Mouse (Mus musculus) liver, embryonic 11.5 days (tissue): Measurements from ENCODE around the gene Bnipl. TPM values are rescaled to one million over a fixed set of nuclear protein-coding genes. Genes with fewer than 3 reads are reported as not detected.
A peak's percentile ranks its signal among the peaks of the same experiment; 100 is the strongest.

Experiments
- ATAC-seq: fragments of 200-750 bp; cut with Nextera tagmentation; replicated peaks from 2 replicates; pipeline ENCODE4 v1.8.0; 2017; ENCODE audit warnings: moderate number of reproducible peaks, mild to moderate bottlenecking, moderate TSS enrichment, moderate library complexity; ENCODE audit not compliant: low FRiP score
- DNase-seq: peaks from one replicate; pipeline ENCODE4 v3.0.0-alpha.2; 2017; ENCODE audit warnings: low spot score
- H3K27ac ChIP-seq: fragments of 300-500 bp; sonication (generic); 2 replicates; pipeline ENCODE4 v1.5.1; 2014; ENCODE audit warnings: mild to moderate bottlenecking, low read depth, low read length, control low read depth
- H3K27me3 ChIP-seq: fragments of 300-500 bp; sonication (generic); replicated peaks from 2 replicates; pipeline ENCODE4 v1.6.1; 2014; ENCODE audit warnings: low read length, mixed read lengths; ENCODE audit not compliant: control insufficient read depth, insufficient read depth
- H3K36me3 ChIP-seq: fragments of 300-500 bp; sonication (generic); 2 replicates; pipeline ENCODE4 v1.6.1; 2014; ENCODE audit warnings: mild to moderate bottlenecking, low read length, moderate library complexity, mixed read lengths; ENCODE audit not compliant: control insufficient read depth, insufficient read depth
- H3K4me1 ChIP-seq: fragments of 300-500 bp; sonication (generic); replicated peaks from 2 replicates; pipeline ENCODE4 v1.6.1; 2014; ENCODE audit warnings: low read length, mixed read lengths; ENCODE audit not compliant: control insufficient read depth, insufficient read depth
- H3K4me2 ChIP-seq: fragments of 300-500 bp; sonication (generic); 2 replicates; pipeline ENCODE4 v1.6.1; 2014; ENCODE audit warnings: mild to moderate bottlenecking, control low read depth, moderate library complexity
- H3K4me3 ChIP-seq: fragments of 300-500 bp; sonication (generic); 2 replicates; pipeline ENCODE4 v1.5.1; 2014; ENCODE audit warnings: low read depth, low read length, control low read depth
- H3K9ac ChIP-seq: fragments of 300-500 bp; sonication (generic); 2 replicates; pipeline ENCODE4 v1.6.1; 2014; ENCODE audit warnings: low read depth, low read length, control low read depth
- H3K9me3 ChIP-seq: fragments of 300-500 bp; sonication (generic); 2 replicates; pipeline ENCODE4 v1.6.1; 2016; ENCODE audit warnings: low read length, inconsistent platforms, mixed read lengths; ENCODE audit not compliant: control insufficient read depth
- WGBS: fragments of 180-500 bp; shearing (Covaris S2); extraction: QIAGEN DNeasy Blood & Tissue Kit; methylation state at CpG from one replicate; pipeline ENCODE4 v1.1.7; 2014; 5-methylcytosine and 5-hydroxymethylcytosine counted together
- polyA plus RNA-seq: library from polyadenylated mRNA; unstranded; fragments of >200 nt; fragmentation: Nextera tagmentation; extraction: Ambion mirVana; gene quantifications from 2 replicates; pipeline ENCODE4 v1.2.1, GENCODE M21; 2014

Bnipl gene
- polyA plus RNA-seq, 1 experiment from 2014 or later = 0.08 TPM

DNA sequence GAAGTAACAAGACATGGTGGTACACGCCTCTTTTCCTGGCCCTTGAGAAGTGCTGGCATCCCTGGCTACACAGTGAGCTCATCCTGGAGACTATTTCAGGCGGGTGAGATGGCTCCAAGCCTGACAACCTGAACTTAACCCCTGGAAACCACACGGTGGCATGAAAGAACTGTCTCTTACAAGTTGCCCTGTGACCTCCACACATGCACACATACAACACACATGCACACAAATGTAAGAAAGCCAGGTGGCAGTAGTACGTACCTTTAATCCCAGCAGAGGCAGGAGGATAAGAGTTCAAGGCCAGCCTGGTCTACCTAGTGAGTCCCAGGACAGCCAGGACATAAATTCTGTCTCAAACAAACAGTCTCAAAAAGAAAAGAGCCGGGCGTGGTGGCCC is 12.0 kb downstream of the Bnipl start:
- Histone ChIP-seq H3K36me3 (peaks cover 32% of the 10 kb centered on the region), H3K9me3 (no peaks in the 10 kb centered on the region), H3K4me3 (no peak overlapping the region), H3K9ac (no peak overlapping the region), H3K4me2 (no peak overlapping the region), H3K4me1 (0 out of 2 replicates have a peak, but pooled peaks cover 7% of the 10 kb centered on the region), H3K27me3 (no peaks in the 10 kb centered on the region), H3K27ac (no peak overlapping the region)
- 82% methylated on average over 6 of the region's 6 CpGs for WGBS
- DNase-seq (no peak), ATAC-seq (no peak)

DNA sequence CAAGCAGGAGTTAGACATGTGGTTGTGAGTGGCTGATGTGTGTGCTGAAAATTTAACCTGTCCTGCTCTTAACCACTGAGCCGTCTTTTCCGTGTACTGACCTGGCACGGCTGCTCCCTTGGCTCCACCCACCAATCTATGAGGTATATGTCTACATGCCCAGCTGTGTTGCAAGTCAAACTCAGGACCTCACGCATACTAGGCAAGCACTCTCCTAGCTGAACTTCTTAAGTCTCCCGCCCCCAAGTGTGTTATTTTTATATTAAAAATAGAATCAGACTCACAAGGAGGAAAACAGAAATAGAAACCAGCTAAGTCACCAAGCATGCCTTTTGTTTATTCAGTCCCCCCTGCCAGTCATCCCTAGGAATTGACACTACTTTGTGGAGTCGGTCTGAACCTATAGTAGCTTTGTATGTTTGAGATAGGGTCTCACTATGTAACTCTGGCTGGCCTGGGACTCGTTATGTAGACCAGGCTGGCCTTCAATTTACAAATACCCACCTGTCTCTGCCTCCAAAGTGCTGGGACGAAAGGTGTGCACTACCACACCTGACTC is 13.4 kb downstream of the Bnipl start:
- whole genome bisulfite sequencing = 86% methylated on average over 8 of the region's 8 CpGs
- peaks cover 46% of the 10 kb centered on the region for H3K36me3 ChIP-seq
- H3K9ac ChIP-seq = no peak overlapping the region

GRCm38 (mm10) chr3:95235386-95236301 is 15.3 kb downstream of the Bnipl start:
- no peak overlapping the region for H3K4me3 ChIP-seq
- no peak overlapping the region for H3K27ac ChIP-seq
- peaks cover 55% of the 10 kb centered on the region for H3K36me3 ChIP-seq
- peaks cover 26% of the 10 kb centered on the region for H3K4me1 ChIP-seq
- no peaks in the 10 kb centered on the region for H3K9me3 ChIP-seq
- ATAC-seq (no peak), DNase-seq (no peak)
- no peak overlapping the region for H3K9ac ChIP-seq
- no peaks in the 10 kb centered on the region for H3K27me3 ChIP-seq
- no peak overlapping the region for H3K4me2 ChIP-seq
- WGBS = 89% methylated on average over 23 of the region's 23 CpGs

More for the DNA sequence above, 13.4 kb downstream of the Bnipl start:
- no peak overlapping the region for H3K4me3 ChIP-seq
- no peak for DNase-seq
- no peak overlapping the region for H3K27ac ChIP-seq
- H3K4me2 ChIP-seq = no peak overlapping the region
- H3K27me3 ChIP-seq = no peaks in the 10 kb centered on the region
- ATAC-seq = no peak
- H3K9me3 ChIP-seq = no peaks in the 10 kb centered on the region
- peaks cover 9% of the 10 kb centered on the region; the same call in 1 of the 2 replicates for H3K4me1 ChIP-seq

DNA sequence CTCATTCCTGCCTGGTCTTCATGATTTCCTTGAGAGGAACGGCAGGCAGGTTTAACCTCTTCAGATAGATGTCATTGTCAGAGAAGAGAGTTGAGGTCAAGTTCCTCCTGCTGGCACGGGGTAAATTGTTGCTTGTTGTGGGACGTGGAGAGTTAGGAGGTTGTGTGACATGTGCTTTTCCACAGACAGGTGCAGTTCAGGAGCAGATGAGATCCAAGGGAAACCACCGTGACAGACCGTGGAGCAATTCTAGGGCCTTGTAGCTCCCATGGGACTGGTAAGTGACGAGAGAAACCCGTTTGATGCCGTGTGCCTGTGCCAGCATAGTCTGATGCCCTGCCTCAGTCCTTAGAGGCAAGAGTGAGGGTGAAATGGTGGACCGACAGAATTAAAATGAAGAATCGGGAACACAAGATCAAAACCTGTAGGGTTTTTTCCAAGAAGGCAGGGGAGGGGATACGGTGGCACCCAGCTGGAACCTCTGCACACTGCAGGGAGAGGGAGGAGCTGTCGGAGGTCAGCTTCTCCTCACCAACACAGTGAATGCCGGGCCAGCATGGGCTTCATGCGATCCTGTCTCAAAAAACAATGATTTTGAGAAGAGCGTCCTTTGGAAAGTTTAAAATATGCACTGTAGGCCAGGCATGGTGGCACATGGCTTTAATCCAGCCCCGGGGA is 17.6 kb downstream of the Bnipl start:
- Histone ChIP-seq H3K27ac (no peak overlapping the region), H3K4me2 (no peak overlapping the region), H3K4me1 (peaks cover 30% of the 10 kb centered on the region), H3K36me3 (peaks cover 54% of the 10 kb centered on the region), H3K9me3 (no peaks in the 10 kb centered on the region), H3K4me3 (no peak overlapping the region), H3K9ac (no peak overlapping the region), H3K27me3 (no peaks in the 10 kb centered on the region)
- WGBS = 91% methylated on average over 16 of the region's 16 CpGs
- ATAC-seq (no peak), DNase-seq (no peak)

DNA sequence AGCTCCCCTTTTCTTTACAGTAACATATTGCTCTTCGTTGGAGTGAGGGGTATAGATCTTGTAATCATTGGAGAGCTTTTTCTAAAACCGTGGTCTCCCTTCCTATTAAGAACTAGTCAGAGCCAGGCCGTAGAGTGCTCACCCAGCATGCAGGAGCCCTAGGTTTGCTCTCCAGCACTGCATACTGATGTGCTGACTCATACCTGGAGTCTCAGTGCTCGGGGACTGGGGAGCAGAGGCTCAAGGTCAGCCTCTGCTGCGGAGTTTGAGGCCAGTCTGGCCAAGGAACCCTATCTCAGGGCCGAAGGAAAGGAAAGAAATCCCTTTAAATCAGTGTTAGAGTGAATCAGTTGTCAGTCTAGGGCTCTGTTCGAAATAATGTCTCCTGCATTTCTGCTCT is 18.2 kb downstream of the Bnipl start:
- no peak for ATAC-seq
- H3K4me1 ChIP-seq = peaks cover 30% of the 10 kb centered on the region
- peaks cover 48% of the 10 kb centered on the region for H3K36me3 ChIP-seq
- H3K27ac ChIP-seq = no peak overlapping the region
- H3K4me3 ChIP-seq = no peak overlapping the region
- H3K9me3 ChIP-seq = no peaks in the 10 kb centered on the region
- H3K9ac ChIP-seq = no peak overlapping the region; the same call in 1 of the 2 replicates
- no peak overlapping the region for H3K4me2 ChIP-seq
- DNase-seq = no peak
- 73% methylated on average over 7 of the region's 7 CpGs for WGBS
- no peaks in the 10 kb centered on the region for H3K27me3 ChIP-seq

DNA sequence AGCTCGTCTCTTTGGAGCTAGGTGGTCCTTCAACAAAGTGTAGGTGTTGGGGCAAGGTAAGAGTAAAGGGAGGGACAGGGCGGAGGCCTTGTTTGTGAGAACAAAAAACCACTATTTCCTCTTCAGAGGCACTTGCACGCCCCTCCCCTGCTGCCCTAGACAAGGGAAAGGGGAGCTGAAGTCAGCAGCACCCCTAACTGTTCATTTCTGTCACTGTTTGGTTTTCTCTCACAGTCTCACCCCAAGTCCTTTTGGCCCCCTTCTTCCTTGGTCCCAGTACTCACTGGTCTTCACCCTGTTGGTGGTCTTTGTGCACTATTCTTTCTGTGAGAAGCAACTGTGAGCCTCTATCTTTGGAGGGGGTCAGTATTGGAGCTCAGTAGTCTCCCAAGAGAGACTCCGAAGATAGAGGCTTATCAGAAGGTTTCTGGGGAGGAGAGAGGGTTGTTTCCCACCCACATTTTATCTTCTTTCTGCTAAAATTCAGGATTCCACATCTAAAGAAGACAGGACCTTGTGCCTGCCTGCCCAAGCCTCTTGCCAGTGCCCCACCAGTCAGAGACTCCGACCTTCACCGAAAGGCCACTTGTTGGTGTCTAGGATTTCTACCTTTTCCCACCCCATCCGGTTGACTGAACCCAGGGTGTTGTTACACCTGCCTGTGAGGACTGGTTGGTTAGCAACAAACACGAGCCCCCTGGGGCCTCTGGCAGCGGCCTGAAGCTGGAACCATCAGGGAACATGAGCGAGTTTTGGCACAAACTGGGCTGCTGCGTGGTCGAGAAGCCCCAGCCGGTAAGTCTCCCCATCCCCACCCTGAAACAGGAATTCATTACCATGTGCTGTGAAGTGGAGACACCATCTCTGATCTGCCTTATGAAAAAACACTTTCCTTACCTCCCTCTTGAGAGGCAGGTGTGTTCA is 19.4 kb downstream of the Bnipl start, which contains the start of gene Mllt11:
Mllt11 (minus strand) TSS at position 874 of the 924 bp plus-strand sequence.
- no peaks in the 10 kb centered on the region for H3K27me3 ChIP-seq
- DNase-seq = no peak
- peaks cover 32% of the 10 kb centered on the region for H3K4me1 ChIP-seq
- H3K36me3 ChIP-seq = peaks cover 42% of the 10 kb centered on the region
- peak within 1 kb of the TSS; percentile 98 for H3K27ac ChIP-seq
- ATAC-seq = no peak; the same call in 1 of the 2 replicates
- peak within 1 kb of the TSS; percentile 87 for H3K4me3 ChIP-seq
- H3K9ac ChIP-seq = peak within 1 kb of the TSS; percentile 97
- WGBS = 58% methylated on average over 13 of the region's 13 CpGs
- H3K4me2 ChIP-seq = peak within 1 kb of the TSS; percentile 98
- H3K9me3 ChIP-seq = no peaks in the 10 kb centered on the region

GRCm38 (mm10) chr3:95230495-95231297 is 20.3 kb downstream of the Bnipl start:
- DNase-seq = no peak
- Histone ChIP-seq H3K9ac (peak overlapping the region; percentile 97), H3K4me3 (peak overlapping the region; percentile 87), H3K27ac (peak overlapping the region; percentile 98), H3K9me3 (no peaks in the 10 kb centered on the region), H3K4me2 (peak overlapping the region; percentile 98), H3K4me1 (peaks cover 32% of the 10 kb centered on the region), H3K36me3 (peaks cover 36% of the 10 kb centered on the region), H3K27me3 (no peaks in the 10 kb centered on the region)
- ATAC-seq = peak; percentile 35; the same call in 1 of the 2 replicates
- 36% methylated on average over 8 of the region's 8 CpGs for WGBS
